Mouse (Mus musculus): ENCODE data around the gene Slc25a28.

The Slc25a28 gene

GRCm38 (mm10) chr19:43695514-43695964, 20.9 kb upstream of the Slc25a28 start:
- POLR2A ChIA-PET, result interaction anchor here in 3 of 4 experiments (0.7 to 1.8 kb wide), 3 partner anchors 20 to 21 kb away, joined by 3 to 9 read pairs (median 5); partner anchors contain the start of gene Slc25a28 (in 2 of the 3)

GRCm38 (mm10) chr19:43692815-43693214, 18.1 kb upstream of the Slc25a28 start:
- ChIA-PET CTCF (interaction anchor here in 2 of 4 experiments (0.8 to 1.8 kb wide), 4 partner anchors 18 to 293 kb away, joined by 3 to 7 read pairs (median 4); partner anchors contain the start of genes Cox15 (in 1 of the 2), Cutc (in 1 of the 2) and Slc25a28 (in 1 of the 2)), POLR2A (interaction anchor here in 2 of 4 experiments (0.7 to 2.5 kb wide), 2 partner anchors 16 to 17 kb away, joined by 3 to 10 read pairs; partner anchors contain the start of gene Slc25a28 (in 1 of the 2))

More at GRCm38 (mm10) chr19:43695514-43695964, 20.9 kb upstream of the Slc25a28 start:
- CTCF ChIA-PET, result interaction anchor here in 3 of 4 experiments (0.5 to 0.8 kb wide), 4 partner anchors 30 to 792 kb away, joined by 3 to 5 read pairs (median 4); no protein-coding TSS in a partner anchor

- ChIA-PET POLR2A (interaction anchor here in 3 of 4 experiments (0.5 to 3.6 kb wide), 13 partner anchors 8 to 255 kb away, joined by 3 to 71 read pairs (median 3); partner anchors contain the start of genes Slc25a28 (in 3 of the 3) and Got1 (in 1 of the 3)), CTCF (interaction anchor here in 3 of 4 experiments (0.6 to 2.1 kb wide), 8 partner anchors 14 to 159 kb away, joined by 3 to 16 read pairs (median 4); partner anchors contain the start of gene Slc25a28 (in 2 of the 3))
Measured at GRCm38 (mm10) chr19:43689419-43690246, 15.0 kb upstream of the Slc25a28 start, which contains the start of gene Entpd7. Gene Entpd7 (plus strand): TSS chr19:43689672.

- POLR2A ChIA-PET, result no interaction called here
Measured at GRCm38 (mm10) chr19:43681541-43681940, 6.9 kb upstream of the Slc25a28 start.

GRCm38 (mm10) chr19:43679474-43679981, 4.8 kb upstream of the Slc25a28 start:
- ChIA-PET CTCF (interaction anchor here in 2 of 4 experiments (0.5 to 1.1 kb wide), 3 partner anchors 9 to 202 kb away, joined by 3 read pairs; no protein-coding TSS in a partner anchor), POLR2A (interaction anchor here in 3 of 4 experiments (0.5 to 1.3 kb wide), 6 partner anchors 10 to 1831 kb away, joined by 3 read pairs; partner anchors contain the start of gene Frat2 (in 1 of the 3))

More at GRCm38 (mm10) chr19:43681541-43681940, 6.9 kb upstream of the Slc25a28 start:
- CTCF ChIA-PET, result no interaction called here

- POLR2A ChIA-PET, result interaction anchor here in 1 of 4 experiments (0.6 kb wide), 2 partner anchors 151 to 967 kb away, joined by 3 read pairs; no protein-coding TSS in a partner anchor
- CTCF ChIA-PET, result no interaction called here
Measured at GRCm38 (mm10) chr19:43678467-43679003, 3.9 kb upstream of the Slc25a28 start.

GRCm38 (mm10) chr19:43675525-43676400, 1.1 kb upstream of the Slc25a28 start:
- ChIA-PET CTCF (interaction anchor here (0.5 to 3.8 kb wide), 23 partner anchors 9 to 618 kb away, joined by 3 to 36 read pairs (median 5); partner anchors contain the start of genes Entpd7 (in 1 of the 4), Got1 (in 1 of the 4) and Scd2 (in 1 of the 4)), POLR2A (interaction anchor here (0.5 to 5.0 kb wide), 109 partner anchors 9 to 1539 kb away, joined by 3 to 78 read pairs (median 5); partner anchors contain the start of genes Cox15 (in 3 of the 4), Cutc (in 3 of the 4), Entpd7 (in 3 of the 4) and Got1 (in 3 of the 4))

- ChIA-PET POLR2A (interaction anchor here (0.5 to 5.0 kb wide), 128 partner anchors 7 to 1340 kb away, joined by 3 to 78 read pairs (median 5); partner anchors contain the start of genes Entpd7 (in 3 of the 4), Got1 (in 3 of the 4), Cox15 (in 2 of the 4) and Cutc (in 2 of the 4)), CTCF (interaction anchor here in 3 of 4 experiments (0.5 to 3.8 kb wide), 31 partner anchors 8 to 620 kb away, joined by 3 to 36 read pairs (median 4); partner anchors contain the start of genes Cox15 (in 1 of the 3), Cutc (in 1 of the 3), Entpd7 (in 1 of the 3) and Got1 (in 1 of the 3))
Measured at GRCm38 (mm10) chr19:43674316-43674689, 378 bp downstream of the Slc25a28 start.

- CTCF ChIA-PET, result interaction anchor here in 3 of 4 experiments (0.5 to 3.8 kb wide), 18 partner anchors 9 to 398 kb away, joined by 3 to 36 read pairs (median 4); partner anchors contain the start of genes Entpd7 (in 1 of the 3) and Got1 (in 1 of the 3)
- POLR2A ChIA-PET, result interaction anchor here (0.5 to 5.0 kb wide), 62 partner anchors 7 to 620 kb away, joined by 3 to 78 read pairs (median 6); partner anchors contain the start of genes Got1 (in 3 of the 4), Cox15 (in 2 of the 4), Cutc (in 2 of the 4) and Entpd7 (in 2 of the 4)
Measured at GRCm38 (mm10) chr19:43673513-43674315, 967 bp downstream of the Slc25a28 start.

GRCm38 (mm10) chr19:43671054-43671453, 3.6 kb downstream of the Slc25a28 start:
- CTCF ChIA-PET, result no interaction called here
- POLR2A ChIA-PET, result interaction anchor here in 2 of 4 experiments (1.3 to 1.6 kb wide), 3 partner anchors 9 to 147 kb away, joined by 3 to 4 read pairs (median 3); no protein-coding TSS in a partner anchor

- ChIA-PET POLR2A (interaction anchor here in 2 of 4 experiments (0.6 to 1.6 kb wide), 5 partner anchors 8 to 146 kb away, joined by 3 to 4 read pairs (median 3); no protein-coding TSS in a partner anchor), CTCF (no interaction called here)
Measured at GRCm38 (mm10) chr19:43669136-43669759, 5.4 kb downstream of the Slc25a28 start.

- CTCF ChIA-PET, result interaction anchor here in 2 of 4 experiments (0.6 to 1.5 kb wide), 2 partner anchors 36 to 137 kb away, joined by 3 to 4 read pairs; no protein-coding TSS in a partner anchor
- POLR2A ChIA-PET, result interaction anchor here in 1 of 4 experiments (1.1 to 1.3 kb wide), 3 partner anchors 8 to 36 kb away, joined by 3 to 6 read pairs (median 4); partner anchors contain the start of gene Slc25a28
Measured at GRCm38 (mm10) chr19:43667430-43667809, 7.3 kb downstream of the Slc25a28 start.

- CTCF ChIA-PET, result interaction anchor here in 3 of 4 experiments (0.6 to 1.6 kb wide), 4 partner anchors 8 to 136 kb away, joined by 3 to 10 read pairs (median 4); partner anchors contain the start of gene Slc25a28 (in 2 of the 3)
Measured at GRCm38 (mm10) chr19:43666661-43667429, 7.8 kb downstream of the Slc25a28 start.

GRCm38 (mm10) chr19:43665441-43666048, 9.1 kb downstream of the Slc25a28 start:
- CTCF ChIA-PET, result interaction anchor here (0.7 to 2.1 kb wide), 6 partner anchors 9 to 159 kb away, joined by 3 to 17 read pairs (median 8); partner anchors contain the start of gene Slc25a28 (in 2 of the 4)
- POLR2A ChIA-PET, result interaction anchor here in 3 of 4 experiments (0.7 to 7.5 kb wide), 6 partner anchors 9 to 141 kb away, joined by 3 to 78 read pairs (median 3); partner anchors contain the start of genes Slc25a28 (in 2 of the 3) and Got1 (in 1 of the 3)

More at GRCm38 (mm10) chr19:43666661-43667429, 7.8 kb downstream of the Slc25a28 start:
- POLR2A ChIA-PET, result interaction anchor here in 3 of 4 experiments (0.6 to 1.5 kb wide), 7 partner anchors 8 to 336 kb away, joined by 3 to 18 read pairs (median 4); partner anchors contain the start of gene Slc25a28 (in 3 of the 3)
